Mouse (Mus musculus) ES-E14 (cell line): ENCODE measurements around the gene Lrrn4cl. TPM values are rescaled to one million over a fixed set of nuclear protein-coding genes. Genes with fewer than 3 reads are reported as not detected.
"Not testable (repeated sequence)": the region's sequence is repeated elsewhere in the genome, so short reads cannot be mapped to it uniquely, and the experiment has no call there.

ENCODE experiments used
- DNase-seq: peaks from one replicate; pipeline ENCODE4 v3.0.0-alpha.2; 2013; ENCODE audit warnings: low read depth, low spot score
- H3K27ac ChIP-seq: 2 replicates; pipeline ENCODE4 v1.5.1; 2012; ENCODE audit warnings: low read depth, mild to moderate bottlenecking, low read length, moderate library complexity, mixed read lengths; ENCODE audit not compliant: poor library complexity, insufficient read depth, severe bottlenecking
- H3K36me3 ChIP-seq: 2 replicates; pipeline ENCODE4 v1.6.1; 2012; ENCODE audit warnings: mild to moderate bottlenecking, low read length, moderate library complexity, mixed read lengths; ENCODE audit not compliant: control insufficient read depth, poor library complexity, insufficient read depth, severe bottlenecking
- H3K4me1 ChIP-seq, 2 experiments: fragments of 150-350 bp in 1 of 2; sonication (generic) in 1 of 2; 2 replicates each; pipeline ENCODE4 v1.6.1; 2012; ENCODE audit warnings: low read length in 2 of 2, mild to moderate bottlenecking in 1 of 2, mixed read lengths in 1 of 2; ENCODE audit not compliant: control insufficient read depth in 2 of 2, insufficient read depth in 2 of 2, poor library complexity in 1 of 2
- H3K4me3 ChIP-seq, 2 experiments: fragments of 150-350 bp in 1 of 2; sonication (generic) in 1 of 2; 2 replicates each; pipeline ENCODE4 v1.5.1; 2012; ENCODE audit warnings: low read length in 2 of 2, low read depth in 1 of 2, mild to moderate bottlenecking in 1 of 2, mixed read lengths in 1 of 2; ENCODE audit not compliant: insufficient read depth in 1 of 2, poor library complexity in 1 of 2, severe bottlenecking in 1 of 2
- H3K9ac ChIP-seq: 2 replicates; pipeline ENCODE4 v1.6.1; 2012; ENCODE audit warnings: low read depth, mild to moderate bottlenecking, low read length, mixed read lengths; ENCODE audit not compliant: poor library complexity, insufficient read depth, severe bottlenecking
- H3K9me3 ChIP-seq: fragments of 150-350 bp; sonication (generic); 2 replicates; pipeline ENCODE4 v1.6.1; 2012; ENCODE audit warnings: low read depth, mild to moderate bottlenecking, low read length; ENCODE audit not compliant: control insufficient read depth, insufficient read depth
- HCFC1 ChIP-seq: IDR thresholded peaks from 2 replicates; pipeline ENCODE4 v1.6.1; 2012; ENCODE audit warnings: low read length, inconsistent platforms, borderline replicate concordance; ENCODE audit not compliant: insufficient read depth
- MAFK ChIP-seq: IDR thresholded peaks from 2 replicates; pipeline ENCODE4 v1.6.1; 2014; ENCODE audit warnings: mild to moderate bottlenecking, low read depth, low read length, inconsistent platforms; ENCODE audit not compliant: insufficient read depth
- ZC3H11A ChIP-seq: IDR thresholded peaks from 2 replicates; pipeline ENCODE4 v1.6.1; 2012; ENCODE audit warnings: low read depth, mild to moderate bottlenecking, inconsistent platforms, low read length, borderline replicate concordance
- ZNF384 ChIP-seq: IDR thresholded peaks from 2 replicates; pipeline ENCODE4 v1.6.1; 2012; ENCODE audit warnings: low read depth, low read length, inconsistent platforms
- in situ Hi-C, 2 experiments: fragments of 600-800 bp; cut with MboI; formaldehyde crosslinking; loops; one replicate each; pipeline ENCODE4 v1.15.1; 2025; ENCODE audit warnings: low sequenced_read_pairs in 2 of 2, inconsistent platforms in 1 of 2; ENCODE audit not compliant: unreplicated experiment in 2 of 2
- total RNA-seq: library from RNA; depleted of rRNA; stranded (reverse); fragments of 300-350 nt; gene quantifications from 2 replicates; pipeline ENCODE4 v1.2.3, GENCODE M21; 2012

Gene Lrrn4cl
- total RNA-seq, 1 experiment, result 1.3 TPM

DNA sequence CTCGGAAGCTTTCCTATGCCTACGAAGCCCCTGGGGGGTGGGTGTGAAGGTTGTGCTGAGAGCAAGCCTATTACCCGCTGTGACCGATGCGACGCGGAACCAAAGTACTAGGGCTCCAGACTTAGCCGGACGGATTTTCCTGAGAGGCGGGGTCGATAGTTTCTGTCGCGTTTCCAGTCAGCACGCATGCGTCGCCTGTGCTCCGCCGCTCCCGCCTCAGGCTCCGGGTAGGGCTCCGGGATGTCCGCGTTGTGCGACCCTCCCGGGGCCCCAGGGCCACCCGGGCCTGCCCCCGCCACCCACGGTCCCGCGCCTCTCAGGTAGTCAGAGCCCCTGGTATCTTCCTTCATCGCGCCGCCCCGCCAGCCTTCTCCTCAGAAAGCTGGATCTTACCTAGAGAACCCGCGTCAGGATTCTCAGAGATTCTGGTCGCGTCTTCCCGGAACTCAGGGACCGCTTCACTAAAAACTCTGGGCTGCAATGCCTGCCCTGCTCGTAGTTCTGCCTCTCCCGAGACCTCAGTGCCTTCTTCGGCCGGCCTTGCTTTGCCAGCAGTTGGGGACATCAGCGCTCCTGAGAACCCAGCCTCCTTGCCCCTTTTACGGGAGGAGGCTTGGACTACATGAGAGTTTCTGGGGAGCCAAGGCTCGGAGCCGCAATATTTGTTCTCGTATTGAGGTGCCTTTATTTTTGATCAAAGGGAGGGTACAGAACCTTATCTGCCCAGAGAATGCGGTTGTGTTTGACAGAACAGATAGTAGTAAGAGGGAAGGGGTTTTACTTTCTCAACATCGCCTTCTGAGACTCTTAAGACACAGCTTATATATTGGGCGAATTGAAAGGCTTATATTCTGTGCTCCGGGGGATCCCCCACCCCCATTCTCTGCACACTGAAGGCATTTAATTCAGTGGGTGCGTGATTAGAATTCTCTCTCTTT lies 42.5 kb downstream of the Lrrn4cl start, which contains the start of gene Ints5:
Gene Ints5, plus strand, starts transcription at position 177 of the 938 bp plus-strand sequence.
- TF ChIP-seq ZNF384 (no peak), HCFC1 (peak; percentile 84)
- Histone ChIP-seq H3K4me3 (peak within 1 kb of the TSS; percentile 91 to 94), H3K4me1 (peaks cover 2 to 4% of the 10 kb centered on the region in 2 experiments; a peak in 2 of 4 replicates), H3K36me3 (peaks cover 34% of the 10 kb centered on the region), H3K9me3 (no peaks in the 10 kb centered on the region), H3K9ac (peak within 1 kb of the TSS; percentile 98), H3K27ac (peak within 1 kb of the TSS; percentile 73)
- peak; percentile 91 for DNase-seq
- in situ Hi-C loops, result no loop called here

DNA sequence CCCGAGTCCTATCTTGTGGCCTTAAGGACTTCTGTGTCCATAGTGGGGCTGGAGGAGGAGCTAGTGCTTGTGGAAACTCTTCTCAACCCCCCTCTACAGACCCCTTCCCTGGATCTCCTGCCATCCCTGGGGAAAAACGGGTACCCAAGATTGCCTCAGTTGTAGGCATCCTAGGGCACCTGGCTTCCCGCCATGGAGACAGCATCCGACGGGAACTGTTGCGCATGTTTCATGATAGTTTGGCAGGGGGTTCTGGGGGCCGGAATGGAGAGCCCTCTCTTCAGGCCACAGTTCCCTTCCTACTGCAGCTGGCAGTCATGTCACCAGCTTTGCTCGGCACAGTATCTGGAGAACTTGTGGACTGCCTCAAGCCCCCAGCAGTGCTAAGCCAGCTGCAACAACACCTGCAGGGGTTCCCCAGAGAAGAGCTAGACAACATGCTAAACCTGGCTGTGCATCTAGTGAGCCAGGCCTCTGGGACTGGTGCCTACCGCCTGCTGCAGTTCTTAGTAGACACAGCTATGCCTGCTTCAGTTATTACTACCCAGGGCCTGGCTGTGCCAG lies 44.9 kb downstream of the Lrrn4cl start:
- Histone ChIP-seq H3K4me1 (peaks cover 2 to 4% of the 10 kb centered on the region in 2 experiments; a peak in 2 of 4 replicates), H3K9ac (0 out of 2 replicates have a peak overlapping the region, but pooled peaks have one; percentile 75), H3K27ac (no peak overlapping the region), H3K36me3 (peaks cover 27% of the 10 kb centered on the region), H3K9me3 (no peaks in the 10 kb centered on the region), H3K4me3 (no peak overlapping the region)
- DNase-seq, result no peak
- TF ChIP-seq ZC3H11A, result no peak
- no peak for TF ChIP-seq MAFK
- TF ChIP-seq ZNF384, result no peak
- in situ Hi-C loops, result no loop called here

DNA sequence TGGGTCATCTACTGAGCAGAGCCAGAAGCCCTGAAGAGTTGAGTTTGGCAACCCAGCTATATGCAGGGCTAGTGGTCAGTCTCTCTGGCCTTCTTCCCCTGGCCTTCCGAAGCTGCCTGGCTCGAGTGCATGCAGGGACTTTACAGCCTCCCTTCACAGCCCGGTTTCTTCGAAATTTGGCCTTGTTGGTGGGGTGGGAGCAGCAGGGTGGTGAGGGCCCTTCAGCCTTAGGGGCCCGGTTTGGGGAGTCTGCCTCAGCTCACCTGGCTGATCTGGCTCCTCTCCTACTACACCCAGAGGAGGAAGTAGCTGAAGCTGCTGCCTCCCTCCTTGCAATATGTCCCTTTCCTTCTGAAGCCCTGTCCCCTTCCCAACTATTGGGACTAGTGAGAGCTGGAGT lies 45.7 kb downstream of the Lrrn4cl start:
- H3K9me3 ChIP-seq, H3K4me1 ChIP-seq, H3K4me3 ChIP-seq, DNase-seq, in situ Hi-C loops, H3K27ac ChIP-seq: not testable (repeated sequence)
- peak overlapping the region; percentile 75; the same call in 1 of the 2 replicates for H3K9ac ChIP-seq
- peaks cover 21% of the 10 kb centered on the region for H3K36me3 ChIP-seq

DNA sequence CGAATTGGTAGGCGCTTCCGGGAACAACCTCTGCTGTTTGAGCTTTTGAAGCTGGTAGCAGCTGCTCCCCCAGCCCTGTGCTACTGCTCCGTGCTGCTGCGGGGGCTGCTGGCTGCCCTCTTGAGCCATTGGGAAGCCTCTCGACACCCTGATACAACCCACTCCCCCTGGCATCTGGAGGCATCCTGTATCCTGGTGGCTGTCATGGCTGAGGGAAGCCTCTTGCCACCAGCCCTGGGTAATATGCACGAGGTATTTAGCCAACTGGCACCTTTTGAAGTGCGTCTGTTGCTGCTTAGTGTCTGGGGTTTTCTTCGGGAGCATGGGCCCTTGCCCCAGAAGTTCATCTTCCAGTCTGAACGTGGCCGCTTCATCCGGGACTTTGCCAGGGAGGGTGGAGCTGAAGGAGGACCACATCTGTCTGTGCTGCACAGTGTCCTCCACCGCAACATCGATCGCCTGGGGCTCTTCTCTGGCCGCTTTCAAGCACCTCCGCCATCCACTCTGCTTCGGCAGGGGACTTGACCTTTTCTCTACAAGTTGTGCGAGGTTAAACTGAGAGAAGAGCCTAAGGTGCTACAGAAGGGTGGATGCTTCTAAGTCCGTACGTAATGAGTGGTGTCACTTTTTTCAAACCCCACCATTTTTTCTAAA lies 46.8 kb downstream of the Lrrn4cl start:
- H3K9me3 ChIP-seq, H3K4me1 ChIP-seq, DNase-seq, in situ Hi-C loops: not testable (repeated sequence)
- Histone ChIP-seq H3K9ac (peak overlapping the region; percentile 75), H3K4me3 (peak overlapping the region; percentile 31 to 100), H3K36me3 (peaks cover 20% of the 10 kb centered on the region), H3K27ac (peak overlapping the region; percentile 71)
